Mouse (Mus musculus) monocyte, adult 59 days (primary cell): ENCODE measurements around the gene Mios. TPM values are rescaled to one million over a fixed set of nuclear protein-coding genes. Genes with fewer than 3 reads are reported as not detected.

Experiments used
- total RNA-seq, 2 experiments: library from RNA; stranded (reverse); gene quantifications; one replicate each; pipeline ENCODE4 v1.2.4; 2023

Gene Mios
- 10 to 100 TPM; 11.9 to 12.8 TPM for total RNA-seq

GRCm38 (mm10) chr6:8209047-8209865 is at the start of gene Mios:
TSS of gene Mios (plus strand) at chr6:8209222.

DNA sequence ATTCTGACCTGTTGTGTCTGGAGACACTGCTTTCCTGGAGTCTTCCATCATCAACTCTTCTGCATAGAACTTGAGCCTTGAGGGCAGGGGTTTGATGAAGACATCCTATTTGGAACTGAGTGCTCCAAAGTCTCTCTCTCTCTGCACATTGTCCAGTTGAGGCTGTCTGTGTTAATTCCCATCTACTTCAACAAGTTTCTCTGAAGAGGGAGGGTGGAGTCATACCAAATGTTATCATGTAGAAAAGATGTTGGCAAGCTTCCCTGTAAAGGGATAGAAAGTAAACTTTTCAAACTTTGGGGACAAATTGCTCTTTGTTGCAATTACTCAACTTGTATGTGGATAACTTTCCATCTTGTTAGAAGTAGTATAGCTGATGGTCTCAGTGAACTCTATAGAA is 16.5 kb upstream of the Mios start, which contains the start of gene Col28a1:
Col28a1 (minus strand) TSS at position 101 of the 400 bp plus-strand sequence.

GRCm38 (mm10) chr6:8259004-8259666 is 50.1 kb downstream of the Mios start, which contains the start of the genes Rpa3, Umad1 and Gm45062:
TSS of gene Rpa3 (minus strand) at chr6:8259173.
TSS of gene Umad1 (plus strand) at chr6:8259288.
TSS of gene Gm45062 (plus strand) at chr6:8259450.

Other genes with a start within 250 kb of the Mios start
- not detected for gene Col28a1, start 16.6 kb upstream of the Mios start, total RNA-seq
- gene Rpa3, start 50.0 kb downstream of the Mios start, total RNA-seq = 10 to 100 TPM in 1 of 2 experiments, 1 to 10 TPM in 1; 8.6 to 12.4 TPM
- gene Umad1, start 50.1 kb downstream of the Mios start, total RNA-seq = 10 to 100 TPM; 14.2 to 15.3 TPM
- gene Gm45062, start 50.2 kb downstream of the Mios start, total RNA-seq = not detected